Mouse (Mus musculus) lung, postnatal 14 days (tissue): ENCODE measurements around the gene Rfx7.
A peak's percentile ranks its signal among the peaks of the same experiment; 100 is the strongest.
"Not testable (repeated sequence)": the region's sequence is repeated elsewhere in the genome, so short reads cannot be mapped to it uniquely, and the experiment has no call there.

ENCODE experiments used
- DNase-seq: peaks from one replicate; pipeline ENCODE4 v3.0.0; 2021

Gene Rfx7

GRCm38 (mm10) chr9:72666352-72667021 lies 134.4 kb downstream of the Rfx7 start:
- not testable (repeated sequence) for DNase-seq

GRCm38 (mm10) chr9:72667126-72667525 lies 135.1 kb downstream of the Rfx7 start:
- DNase-seq = no peak

- DNase-seq = no peak
These were observed 137.3 kb downstream of the Rfx7 start for GRCm38 (mm10) chr9:72669383-72669782.

- DNase-seq = peak; percentile 89
These were observed 140.3 kb downstream of the Rfx7 start for GRCm38 (mm10) chr9:72672361-72672760.
